Mouse (Mus musculus) megakaryocyte, embryonic 14.5 days (primary cell): ENCODE data around the gene Fignl2.

Source experiments
- FLI1 ChIP-seq: IDR thresholded peaks from 2 replicates; pipeline ENCODE4 v1.6.1; 2012; ENCODE audit warnings: low read length, inconsistent platforms, mixed read lengths
- GATA1 ChIP-seq: IDR thresholded peaks from 3 replicates; pipeline ENCODE4 v1.6.1; 2012; ENCODE audit warnings: mixed read lengths, low read length, inconsistent platforms, borderline replicate concordance

GRCm38 (mm10) chr15:101056225-101056624, 22.1 kb downstream of the Fignl2 start:
- TF ChIP-seq GATA1 (no peak), FLI1 (no peak)
